Mouse (Mus musculus) gastrocnemius, postnatal 4 days (tissue): ENCODE measurements around the gene 9930111J21Rik1. TPM values are rescaled to one million over a fixed set of nuclear protein-coding genes. Genes with fewer than 3 reads are reported as not detected.
"Not testable (repeated sequence)": the region's sequence is repeated elsewhere in the genome, so short reads cannot be mapped to it uniquely, and the experiment has no call there.

Source experiments
- DNase-seq, 2 experiments: peaks; one replicate each; pipeline ENCODE4 v3.0.0; 2021 to 2022; ENCODE audit warnings: low spot score in 2 of 2, mixed read lengths in 2 of 2
- total RNA-seq, 2 experiments: library from RNA; stranded (reverse); gene quantifications; 2 replicates each; pipeline ENCODE4 v1.2.3; 2021

Gene 9930111J21Rik1
- total RNA-seq, 2 experiments from 2014 or later = 0.57 to 1.3 TPM

DNA sequence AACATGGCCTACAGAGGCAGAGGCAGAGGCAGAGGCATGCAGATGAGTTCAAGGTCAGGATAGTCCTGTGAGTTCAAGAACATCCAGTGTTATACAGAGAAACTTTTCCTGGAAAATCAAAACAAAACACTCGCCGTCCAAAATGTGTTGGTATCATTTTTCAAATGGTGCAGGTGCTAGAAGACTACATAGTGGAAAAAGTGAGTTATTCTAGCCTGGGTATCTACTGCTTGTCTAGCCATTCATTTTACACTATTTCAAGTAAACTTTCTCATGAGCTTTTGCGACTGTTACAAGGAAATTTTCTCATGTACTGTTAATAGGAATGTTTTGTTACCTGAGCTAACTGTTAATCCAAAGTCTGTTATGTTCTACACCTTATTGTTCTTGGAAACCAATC lies 60.8 kb downstream of the 9930111J21Rik1 start:
- no peak for DNase-seq

DNA sequence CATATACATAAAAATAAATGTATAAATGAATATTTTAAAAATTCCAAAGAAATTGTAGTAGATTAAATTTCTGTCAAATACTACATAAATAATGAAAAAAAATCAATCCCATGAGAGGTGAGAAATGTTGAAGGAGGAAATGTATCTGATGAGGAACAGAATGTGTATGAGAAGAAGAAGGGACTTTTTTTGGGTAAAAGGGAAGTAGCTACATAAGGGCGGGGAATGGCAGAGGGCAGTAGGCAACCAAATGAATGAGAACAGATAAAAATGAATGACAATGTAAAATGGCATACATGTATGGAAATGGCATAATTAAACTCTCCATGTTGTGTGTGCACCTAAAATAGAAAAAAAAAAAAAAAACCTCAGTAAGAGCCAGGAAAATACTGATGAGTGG lies 65.6 kb downstream of the 9930111J21Rik1 start:
- no peak for DNase-seq

DNA sequence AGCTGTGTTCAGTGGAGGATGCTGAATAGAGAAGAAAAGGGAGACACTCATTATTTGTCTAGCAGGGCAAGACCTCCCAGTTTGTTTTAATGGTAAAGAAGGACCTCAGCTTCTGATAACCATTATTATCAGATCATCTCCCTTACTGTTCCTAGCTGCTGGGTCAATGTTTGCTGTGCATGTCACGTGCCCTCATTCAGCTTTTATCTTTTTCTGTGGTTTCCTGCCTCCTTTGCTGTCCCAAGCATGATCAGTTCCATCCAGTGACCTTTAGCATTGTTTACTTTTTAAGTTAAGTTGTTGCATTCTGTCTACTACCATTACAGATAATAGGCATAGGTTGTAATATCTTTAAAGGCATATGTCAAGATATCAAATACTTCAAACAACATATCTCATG lies 70.7 kb downstream of the 9930111J21Rik1 start:
- DNase-seq = no peak

DNA sequence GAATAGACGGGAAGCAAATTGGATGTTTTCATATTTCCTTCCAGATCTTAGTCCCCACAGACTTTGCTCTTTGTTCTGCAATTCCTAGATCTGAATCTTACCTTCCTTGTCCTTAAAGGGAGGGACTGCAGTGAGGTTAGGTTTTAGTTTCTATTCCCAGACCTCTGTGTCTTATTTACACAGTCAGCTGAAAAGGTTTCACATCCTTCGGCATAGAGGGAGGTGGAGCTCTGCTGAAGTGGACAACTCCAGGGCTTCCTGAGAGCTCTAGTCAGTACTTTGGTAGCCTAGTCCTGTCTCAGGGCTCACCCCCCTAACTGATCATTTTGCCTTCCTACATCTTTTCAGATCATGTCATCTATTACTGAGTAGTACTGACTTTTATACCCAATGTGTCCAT lies 77.2 kb downstream of the 9930111J21Rik1 start, which contains the start of gene Gm5431:
Gene Gm5431 (minus strand): TSS at position 194 of the 400 bp plus-strand sequence.
- no peak for DNase-seq

DNA sequence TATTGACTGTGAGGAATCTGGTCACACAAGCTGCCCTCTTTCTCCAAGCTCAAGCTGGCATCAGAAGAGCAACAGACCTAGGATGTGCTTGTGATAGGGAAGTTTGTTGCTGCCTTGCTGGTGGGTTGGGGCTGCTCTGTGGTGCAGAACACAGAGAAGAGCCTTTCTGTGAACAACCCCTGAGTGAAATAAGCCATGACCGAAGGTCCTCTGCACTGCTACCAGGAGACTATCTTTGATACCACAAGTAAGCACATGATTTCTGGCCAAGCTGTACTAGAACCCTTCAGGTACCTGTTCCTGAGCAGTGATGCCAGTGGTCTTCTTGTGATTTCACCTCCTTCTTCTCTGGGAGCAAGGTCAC lies 77.6 kb downstream of the 9930111J21Rik1 start:
- not testable (repeated sequence) for DNase-seq

DNA sequence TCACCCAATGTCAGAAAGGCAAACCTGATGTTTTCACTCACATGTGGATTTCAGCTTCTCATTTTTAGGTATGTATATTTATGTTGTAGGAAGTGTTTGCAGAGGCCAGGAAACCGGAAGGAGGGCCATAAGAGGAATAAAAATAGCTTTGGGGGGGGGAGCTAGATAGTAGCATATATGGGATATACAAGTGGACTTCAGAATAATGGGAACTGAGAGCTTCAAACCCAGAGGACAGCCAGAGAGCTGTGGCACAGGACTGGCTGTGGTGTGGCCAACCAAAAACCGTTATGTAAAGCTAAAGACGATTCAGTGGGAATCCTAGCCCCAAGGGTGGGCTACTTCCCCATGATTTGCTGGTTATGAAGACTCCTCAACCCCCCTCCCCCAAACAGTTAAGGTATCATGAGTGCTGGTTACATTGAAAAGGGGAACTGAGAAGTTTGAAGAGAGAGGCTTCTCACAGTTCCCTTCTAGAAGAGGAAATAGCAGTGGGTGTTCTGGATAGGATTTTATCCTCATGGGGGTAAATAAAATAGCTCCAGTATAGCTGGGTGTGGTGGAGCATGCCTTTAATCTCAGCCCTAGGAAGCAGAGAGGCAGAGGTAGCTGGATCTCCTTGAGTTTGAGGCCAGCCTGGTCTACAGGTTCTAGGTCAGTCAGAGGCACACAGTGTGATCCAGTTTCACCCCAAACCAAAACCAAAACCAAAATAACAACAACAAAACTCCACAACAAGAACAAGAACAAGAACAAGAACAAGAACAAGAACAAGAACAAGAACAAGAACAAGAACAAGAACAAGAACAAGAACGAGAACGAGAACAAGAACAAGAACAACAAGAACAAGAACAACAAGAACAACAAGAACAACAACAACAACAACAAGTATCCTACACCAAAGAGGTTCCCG lies 78.3 kb downstream of the 9930111J21Rik1 start:
- DNase-seq = not testable (repeated sequence)

DNA sequence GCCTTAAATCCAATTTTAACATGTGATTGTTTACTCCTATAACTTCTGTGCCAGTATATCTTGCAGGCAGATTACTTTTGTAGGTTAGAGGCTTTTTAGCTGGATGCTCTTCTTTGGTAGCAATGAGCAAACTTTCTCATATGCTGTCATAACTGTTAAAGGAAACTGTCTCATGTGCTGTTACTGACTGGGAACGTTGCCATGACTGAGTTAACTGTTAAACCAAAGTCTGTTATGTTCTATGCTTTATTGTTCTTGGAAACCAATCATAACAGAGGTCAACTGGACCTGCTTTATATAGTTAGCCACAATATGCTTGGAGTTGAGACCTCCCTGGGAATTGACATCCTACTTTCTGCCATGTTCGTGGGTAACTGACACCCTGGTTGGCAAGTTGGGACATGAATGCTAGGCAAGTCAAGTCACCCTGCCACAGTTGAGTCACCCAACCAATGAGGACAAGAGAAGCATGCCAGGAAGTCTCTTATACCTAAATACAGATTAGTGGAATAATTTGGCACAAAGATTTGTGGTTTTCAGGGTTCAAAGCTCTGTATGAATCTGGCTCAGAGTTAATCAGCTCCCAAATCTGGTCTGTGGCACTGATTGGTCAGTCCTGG lies 80.3 kb downstream of the 9930111J21Rik1 start:
- no peak for DNase-seq

Other genes with a start within 250 kb of the 9930111J21Rik1 start
- gene Rack1, start 179.1 kb downstream of the 9930111J21Rik1 start, total RNA-seq = 100 to 1,000 TPM; 692 to 818 TPM
- 10 to 100 TPM; 26.4 to 30.1 TPM for gene Trim41, start 162.0 kb downstream of the 9930111J21Rik1 start, total RNA-seq
- 10 to 100 TPM; 46.3 to 63.6 TPM for gene Trim7, start 153.3 kb downstream of the 9930111J21Rik1 start, total RNA-seq
- 1 to 10 TPM; 1.9 to 4.9 TPM for gene Gm12184, start 152.7 kb downstream of the 9930111J21Rik1 start, total RNA-seq
- gene Irgm1, start 107.7 kb downstream of the 9930111J21Rik1 start, total RNA-seq = 1 to 10 TPM; 7.9 to 8.0 TPM
- under 1 TPM; 0.44 to 0.59 TPM for gene Gm5431, start 77.2 kb downstream of the 9930111J21Rik1 start, total RNA-seq
- 1 to 10 TPM; 1.6 to 3.0 TPM for gene Psme2b, start 33.2 kb downstream of the 9930111J21Rik1 start, total RNA-seq
- gene Olfr56, start 509 bp downstream of the 9930111J21Rik1 start, total RNA-seq = under 1 TPM; 0.10 to 0.15 TPM
- gene Gm12185, start 12.8 kb upstream of the 9930111J21Rik1 start, total RNA-seq = under 1 TPM; 0.44 to 0.54 TPM
- under 1 TPM; 0.57 to 0.81 TPM for gene Tgtp1, start 14.8 kb upstream of the 9930111J21Rik1 start, total RNA-seq
- gene 9930111J21Rik2, start 71.8 kb upstream of the 9930111J21Rik1 start, total RNA-seq = 1 to 10 TPM; 1.7 to 1.9 TPM
- gene Tgtp2, start 84.8 kb upstream of the 9930111J21Rik1 start, total RNA-seq = not detected
- gene Ifi47, start 97.2 kb upstream of the 9930111J21Rik1 start, total RNA-seq = 1 to 10 TPM; 1.6 to 2.1 TPM
- gene Olfr1396, start 135.5 kb upstream of the 9930111J21Rik1 start, total RNA-seq = under 1 TPM in 1 of 2 experiments, not detected in 1; 0.27 TPM
- not detected for gene Olfr1395, start 162.9 kb upstream of the 9930111J21Rik1 start, total RNA-seq
- not detected for gene Olfr1394, start 175.0 kb upstream of the 9930111J21Rik1 start, total RNA-seq
- 10 to 100 TPM; 10.8 to 11.8 TPM for gene Btnl9, start 207.8 kb upstream of the 9930111J21Rik1 start, total RNA-seq
- 10 to 100 TPM; 30.4 to 39.9 TPM for gene Zfp62, start 223.9 kb upstream of the 9930111J21Rik1 start, total RNA-seq